Mouse (Mus musculus) heart, postnatal 0 days (tissue): ENCODE data around the gene Olfr874. TPM values are rescaled to one million over a fixed set of nuclear protein-coding genes. Genes with fewer than 3 reads are reported as not detected.

Experiments
- ATAC-seq: fragments of 200-750 bp; cut with Nextera tagmentation; 2 replicates; pipeline ENCODE4 v1.8.0; 2017; ENCODE audit warnings: low read depth, moderate number of reproducible peaks, moderate library complexity; ENCODE audit not compliant: insufficient read depth
- DNase-seq: peaks from one replicate; pipeline ENCODE4 v3.0.0-alpha.2; 2016; ENCODE audit warnings: low spot score
- H3K27ac ChIP-seq: fragments of 300-500 bp; sonication (generic); 2 replicates; pipeline ENCODE4 v1.5.1; 2014; ENCODE audit warnings: low read depth, mild to moderate bottlenecking
- H3K27me3 ChIP-seq: fragments of 300-500 bp; sonication (generic); 2 replicates; pipeline ENCODE4 v1.6.1; 2014; ENCODE audit warnings: low read length, mixed read lengths; ENCODE audit not compliant: control insufficient read depth, insufficient read depth
- H3K36me3 ChIP-seq: fragments of 300-500 bp; sonication (generic); replicated peaks from 2 replicates; pipeline ENCODE4 v1.6.1; 2014; ENCODE audit warnings: low read length, mixed read lengths; ENCODE audit not compliant: control insufficient read depth, insufficient read depth
- H3K4me1 ChIP-seq: fragments of 300-500 bp; sonication (generic); 2 replicates; pipeline ENCODE4 v1.6.1; 2014; ENCODE audit warnings: antibody characterized with exemption; ENCODE audit not compliant: control insufficient read depth, insufficient read depth
- H3K4me2 ChIP-seq: fragments of 300-500 bp; sonication (generic); 2 replicates; pipeline ENCODE4 v1.6.1; 2014; ENCODE audit warnings: low read depth, mild to moderate bottlenecking, low read length, moderate library complexity
- H3K4me3 ChIP-seq: fragments of 300-500 bp; sonication (generic); 2 replicates; pipeline ENCODE4 v1.5.1; 2014; ENCODE audit warnings: low read depth, low read length
- H3K9ac ChIP-seq: fragments of 300-500 bp; sonication (generic); replicated peaks from 2 replicates; pipeline ENCODE4 v1.6.1; 2014; ENCODE audit warnings: low read depth, low read length, mixed read lengths
- H3K9me3 ChIP-seq: fragments of 300-500 bp; sonication (generic); replicated peaks from 2 replicates; pipeline ENCODE4 v1.6.1; 2016; ENCODE audit warnings: low read length; ENCODE audit not compliant: control insufficient read depth
- CTCF ChIP-seq: IDR thresholded peaks from 2 replicates; pipeline ENCODE4 v1.5.1; 2016; ENCODE audit warnings: antibody characterized with exemption, control low read depth, low read depth
- EP300 ChIP-seq: IDR thresholded peaks from 2 replicates; pipeline ENCODE4 v1.6.1; 2016; ENCODE audit warnings: antibody characterized with exemption, low read depth
- WGBS: fragments of 180-500 bp; shearing (Covaris S2); extraction: QIAGEN DNeasy Blood & Tissue Kit; methylation state at CpG from one replicate; pipeline ENCODE4 v1.1.7; 2014; 5-methylcytosine and 5-hydroxymethylcytosine counted together
- polyA plus RNA-seq: library from polyadenylated mRNA; unstranded; fragments of >200 nt; fragmentation: Nextera tagmentation; extraction: Ambion mirVana; gene quantifications from 2 replicates; pipeline ENCODE4 v1.2.1, GENCODE M21; 2015
- total RNA-seq: library from RNA; depleted of rRNA; stranded (reverse); fragments of >200 nt; gene quantifications from 2 replicates; pipeline ENCODE4 v1.2.3, GENCODE M21; 2014; ENCODE audit warnings: low replicate concordance; rRNA removed

Gene Olfr874
- not detected in 2 replicates for total RNA-seq
- not detected in 2 replicates for polyA plus RNA-seq

DNA sequence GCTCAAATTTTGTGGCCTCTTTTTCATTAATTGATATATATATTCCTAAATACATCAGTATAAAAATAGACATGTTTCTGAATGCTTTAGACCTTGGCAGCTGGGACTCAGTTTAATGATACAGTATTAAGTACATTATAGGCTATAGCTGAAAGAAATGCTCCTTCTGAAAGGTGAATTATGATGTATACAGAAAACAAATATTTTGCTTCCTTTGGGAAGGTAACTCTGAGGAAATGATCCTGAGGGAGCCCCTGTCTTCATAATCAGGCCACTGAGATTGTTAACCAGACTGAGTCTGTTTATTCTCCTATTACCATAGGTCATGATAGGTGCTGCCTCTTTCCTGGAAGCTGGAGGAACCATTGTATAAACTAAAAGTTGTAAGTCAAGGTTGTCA, at the start of gene Olfr874:
Olfr874 (plus strand) TSS at position 301 of the 400 bp plus-strand sequence.
- ATAC-seq (no peak), DNase-seq (no peak)
- no peaks in the 10 kb centered on the region for H3K27me3 ChIP-seq
- no peak within 1 kb of the TSS for H3K4me2 ChIP-seq
- H3K27ac ChIP-seq: no peak within 1 kb of the TSS
- no peak for TF ChIP-seq CTCF
- no peak for TF ChIP-seq EP300
- no peak within 1 kb of the TSS for H3K9ac ChIP-seq
- no peaks in the 10 kb centered on the region for H3K4me1 ChIP-seq
- H3K4me3 ChIP-seq: no peak within 1 kb of the TSS
- no peaks in the 10 kb centered on the region for H3K9me3 ChIP-seq
- no peaks in the 10 kb centered on the region for H3K36me3 ChIP-seq

DNA sequence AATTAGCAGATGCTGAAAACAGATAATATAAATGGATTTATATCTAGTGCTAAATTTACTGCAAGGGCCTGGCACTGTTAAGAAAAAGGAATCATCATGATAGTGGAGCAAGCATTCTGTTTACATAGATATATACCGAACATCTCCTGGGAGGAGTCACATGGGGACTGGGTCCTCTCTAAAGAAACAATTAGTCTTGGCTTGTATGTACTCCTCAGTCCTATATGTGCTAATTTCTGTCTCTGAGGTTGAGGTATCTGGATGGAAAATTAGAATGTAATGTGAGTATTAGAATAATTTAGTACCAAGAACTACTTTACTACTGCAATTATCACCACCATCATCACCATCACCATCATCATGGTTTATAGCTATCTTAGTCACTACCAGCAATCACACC, 28.8 kb upstream of the Olfr874 start, which contains the start of gene Olfr160:
Olfr160 (minus strand) TSS at position 101 of the 400 bp plus-strand sequence.
- Histone ChIP-seq H3K4me1 (no peaks in the 10 kb centered on the region), H3K36me3 (no peaks in the 10 kb centered on the region), H3K27me3 (no peaks in the 10 kb centered on the region), H3K27ac (no peak within 1 kb of the TSS), H3K4me3 (no peak within 1 kb of the TSS), H3K9ac (no peak within 1 kb of the TSS), H3K4me2 (no peak within 1 kb of the TSS), H3K9me3 (no peaks in the 10 kb centered on the region)
- 77% methylated on average over 1 of the region's 1 CpGs for WGBS
- DNase-seq: no peak
- TF ChIP-seq CTCF (no peak), EP300 (no peak)
- no peak for ATAC-seq

- Histone ChIP-seq H3K4me1 (no peaks in the 10 kb centered on the region), H3K36me3 (no peaks in the 10 kb centered on the region), H3K4me2 (no peak overlapping the region), H3K9me3 (no peaks in the 10 kb centered on the region), H3K27ac (no peak overlapping the region), H3K27me3 (no peaks in the 10 kb centered on the region), H3K9ac (no peak overlapping the region), H3K4me3 (no peak overlapping the region)
- DNase-seq (no peak), ATAC-seq (no peak)
- WGBS: 89% methylated on average over 1 of the region's 1 CpGs
- TF ChIP-seq EP300 (no peak), CTCF (no peak)
Observed at GRCm38 (mm10) chr9:37734310-37734709, 10.6 kb upstream of the Olfr874 start.

GRCm38 (mm10) chr9:37750319-37751075, 5.6 kb downstream of the Olfr874 start:
- Histone ChIP-seq H3K4me2 (no peak overlapping the region), H3K36me3 (no peaks in the 10 kb centered on the region), H3K9ac (no peak overlapping the region), H3K9me3 (no peaks in the 10 kb centered on the region), H3K4me3 (no peak overlapping the region), H3K27ac (no peak overlapping the region), H3K27me3 (no peaks in the 10 kb centered on the region), H3K4me1 (no peaks in the 10 kb centered on the region)
- WGBS: 25% methylated on average over 7 of the region's 7 CpGs
- ATAC-seq (peak; percentile 6; the same call in 1 of the 2 replicates), DNase-seq (no peak)
- no peak for TF ChIP-seq CTCF
- no peak for TF ChIP-seq EP300

- ATAC-seq: no peak
- H3K4me2 ChIP-seq: no peak overlapping the region
- no peak for DNase-seq
- no peaks in the 10 kb centered on the region for H3K27me3 ChIP-seq
- no peak overlapping the region for H3K4me3 ChIP-seq
- TF ChIP-seq CTCF (no peak), EP300 (no peak)
- H3K36me3 ChIP-seq: no peaks in the 10 kb centered on the region
- H3K4me1 ChIP-seq: no peaks in the 10 kb centered on the region
- 73% methylated on average over 2 of the region's 2 CpGs for WGBS
- no peaks in the 10 kb centered on the region for H3K9me3 ChIP-seq
- H3K27ac ChIP-seq: no peak overlapping the region
- H3K9ac ChIP-seq: no peak overlapping the region
Observed at GRCm38 (mm10) chr9:37751467-37751866, 6.6 kb downstream of the Olfr874 start.
